ENCODE assay signal across 13 mouse cellular contexts in genomic region chr8:66910684-66911083, GRCm38 (mm10). TPM values are rescaled to one million over a fixed set of nuclear protein-coding genes. Genes with fewer than 3 reads are reported as not detected.
DNase-seq lines count a peak whose midpoint lies in the region; ATAC-seq and TF ChIP-seq lines count a peak whose summit lies in the region.
"Had no signal": no experiment of that assay in that cellular context is flagged by ENCODE, and none has a peak within 500 bp of the region (broad histone marks: within the 10 kb centered on the region; RNA-seq: fewer than 3 reads in every experiment).

No protein-coding gene starts in this region.

- H3K4me1 ChIP-seq in embryonic facial prominence, embryonic 14.5 days (ENCODE audit: control insufficient read depth, insufficient read depth, low read length) = no peaks in the 10 kb centered on the region
- no peaks in the 10 kb centered on the region for H3K4me1 ChIP-seq in embryonic facial prominence, embryonic 10.5 days
- no peaks in the 10 kb centered on the region for H3K4me1 ChIP-seq in hindbrain, embryonic 16.5 days (ENCODE audit: control insufficient read depth, insufficient read depth, low read depth, low read length)
- no peaks in the 10 kb centered on the region for H3K4me1 ChIP-seq in liver, embryonic 12.5 days
- H3K4me1 ChIP-seq: limb, embryonic 13.5 days; lung, embryonic 15.5 days; megakaryocyte, embryonic 14.5 days had no signal

- no peak overlapping the region for H3K9ac ChIP-seq in embryonic facial prominence, embryonic 14.5 days (ENCODE audit: low read depth, low read length)
- H3K9ac ChIP-seq in hindbrain, embryonic 16.5 days (ENCODE audit: low read depth, low read length) = no peak overlapping the region
- H3K9ac ChIP-seq in liver, embryonic 12.5 days = no peak overlapping the region
- H3K9ac ChIP-seq: limb, embryonic 13.5 days; lung, embryonic 15.5 days had no signal

- H3K4me3 ChIP-seq in embryonic facial prominence, embryonic 14.5 days (ENCODE audit: low read depth, low read length) = no peak overlapping the region
- H3K4me3 ChIP-seq in embryonic facial prominence, embryonic 10.5 days = no peak overlapping the region
- no peak overlapping the region for H3K4me3 ChIP-seq in layer of hippocampus, adult 2 months
- H3K4me3 ChIP-seq in hindbrain, embryonic 16.5 days (ENCODE audit: low read length) = no peak overlapping the region
- no peak overlapping the region for H3K4me3 ChIP-seq in liver, embryonic 12.5 days
- H3K4me3 ChIP-seq: limb, embryonic 13.5 days; lung, embryonic 15.5 days; megakaryocyte, embryonic 14.5 days had no signal

- TF ChIP-seq CTCF in layer of hippocampus, adult 2 months (conservative IDR thresholded peaks at IDR 0.05) = no peak

- no peaks in the 10 kb centered on the region for H3K36me3 ChIP-seq in embryonic facial prominence, embryonic 14.5 days (ENCODE audit: control insufficient read depth, insufficient read depth, low read length)
- H3K36me3 ChIP-seq in embryonic facial prominence, embryonic 10.5 days (replicated peaks) = no peaks in the 10 kb centered on the region
- no peaks in the 10 kb centered on the region for H3K36me3 ChIP-seq in hindbrain, embryonic 16.5 days (ENCODE audit: control insufficient read depth, insufficient read depth, low read length)
- H3K36me3 ChIP-seq in liver, embryonic 12.5 days = no peaks in the 10 kb centered on the region
- H3K36me3 ChIP-seq: limb, embryonic 13.5 days; lung, embryonic 15.5 days had no signal

- DNase-seq in embryonic facial prominence, embryonic 14.5 days (ENCODE audit: low spot score) = peak; percentile 47
- DNase-seq in embryonic facial prominence, embryonic 10.5 days (ENCODE audit: low spot score) = no peak
- no peak for DNase-seq in layer of hippocampus, adult 2 months (ENCODE audit: low spot score in 2 of 2)
- DNase-seq in layer of hippocampus, postnatal 36 days = no peak
- peak; percentile 17 for DNase-seq in telencephalon, adult 2 months (ENCODE audit: low read depth, low spot score)
- DNase-seq in testis, postnatal 14 days (ENCODE audit: low spot score) = no peak
- DNase-seq: cerebellum, adult 9-10 months; kidney, adult 9 months had no signal

- H3K27me3 ChIP-seq in embryonic facial prominence, embryonic 14.5 days (replicated peaks; ENCODE audit: control insufficient read depth, insufficient read depth, low read length) = no peaks in the 10 kb centered on the region
- H3K27me3 ChIP-seq in embryonic facial prominence, embryonic 10.5 days (replicated peaks; ENCODE audit: low read depth, poor library complexity, severe bottlenecking) = no peaks in the 10 kb centered on the region
- H3K27me3 ChIP-seq in hindbrain, embryonic 16.5 days (replicated peaks; ENCODE audit: control insufficient read depth, insufficient read depth, low read length) = no peaks in the 10 kb centered on the region
- no peaks in the 10 kb centered on the region for H3K27me3 ChIP-seq in liver, embryonic 12.5 days (replicated peaks)
- H3K27me3 ChIP-seq: limb, embryonic 13.5 days; lung, embryonic 15.5 days; megakaryocyte, embryonic 14.5 days had no signal

- H3K4me2 ChIP-seq in embryonic facial prominence, embryonic 14.5 days (ENCODE audit: low read depth, low read length) = no peak overlapping the region
- H3K4me2 ChIP-seq in hindbrain, embryonic 16.5 days (ENCODE audit: low read length) = 0 out of 2 replicates have a peak overlapping the region, but pooled peaks have one; percentile 22
- no peak overlapping the region for H3K4me2 ChIP-seq in liver, embryonic 12.5 days
- H3K4me2 ChIP-seq: limb, embryonic 13.5 days; lung, embryonic 15.5 days had no signal

- WGBS in embryonic facial prominence, embryonic 14.5 days = 21% methylated on average over 6 of the region's 6 CpGs
- WGBS in embryonic facial prominence, embryonic 10.5 days = 36% methylated on average over 6 of the region's 6 CpGs
- WGBS in hindbrain, embryonic 16.5 days = 18% methylated on average over 6 of the region's 6 CpGs
- WGBS in liver, embryonic 12.5 days (ENCODE audit: insufficient replicate concordance) = 38% methylated on average over 6 of the region's 6 CpGs

- H3K27ac ChIP-seq in embryonic facial prominence, embryonic 14.5 days (replicated peaks; ENCODE audit: low read depth, low read length) = no peak overlapping the region
- no peak overlapping the region for H3K27ac ChIP-seq in embryonic facial prominence, embryonic 10.5 days (replicated peaks)
- H3K27ac ChIP-seq in layer of hippocampus, adult 2 months = peak overlapping the region; percentile 48; the same call in 1 of the 2 replicates
- no peak overlapping the region for H3K27ac ChIP-seq in hindbrain, embryonic 16.5 days (ENCODE audit: low read depth, low read length)
- H3K27ac ChIP-seq in liver, embryonic 12.5 days = no peak overlapping the region
- H3K27ac ChIP-seq: limb, embryonic 13.5 days; lung, embryonic 15.5 days had no signal

- H3K9me3 ChIP-seq in embryonic facial prominence, embryonic 14.5 days (ENCODE audit: control insufficient read depth, low read length) = no peaks in the 10 kb centered on the region
- H3K9me3 ChIP-seq in embryonic facial prominence, embryonic 10.5 days = no peaks in the 10 kb centered on the region
- 0 out of 2 replicates have a peak, but pooled peaks cover 2% of the 10 kb centered on the region for H3K9me3 ChIP-seq in hindbrain, embryonic 16.5 days (ENCODE audit: control insufficient read depth, low read length)
- H3K9me3 ChIP-seq in liver, embryonic 12.5 days (replicated peaks) = no peaks in the 10 kb centered on the region
- H3K9me3 ChIP-seq: limb, embryonic 13.5 days; lung, embryonic 15.5 days; megakaryocyte, embryonic 14.5 days had no signal

- peak; percentile 72 for ATAC-seq in embryonic facial prominence, embryonic 14.5 days (ENCODE audit: low read depth)
- ATAC-seq in hindbrain, embryonic 16.5 days = peak; percentile 86
- no peak for ATAC-seq in liver, embryonic 12.5 days

RNA-seq across cellular contexts. Expression of gene Naf1, which starts 50.7 kb away (rescaled TPM):
- polyA plus RNA-seq in embryonic facial prominence, embryonic 14.5 days (2014; fragmentation: Nextera tagmentation; extraction: Ambion mirVana) = 3.7 and 4.4 TPM in 2 replicates
- polyA plus RNA-seq in embryonic facial prominence, embryonic 10.5 days (2016; fragmentation: Nextera tagmentation; extraction: Ambion mirVana) = 3.3 and 4.0 TPM in 2 replicates
- total RNA-seq in layer of hippocampus, adult 2 months (2021) = 10 to 100 TPM; 13.8 to 13.9 TPM
- 10 to 100 TPM; 13.5 to 14.6 TPM for total RNA-seq in layer of hippocampus, postnatal 36 days (2021)
- polyA plus RNA-seq in hindbrain, embryonic 16.5 days (2015; fragmentation: Nextera tagmentation; extraction: Ambion mirVana) = 1.7 and 2.1 TPM in 2 replicates
- 3.8 and 4.4 TPM in 2 replicates for polyA plus RNA-seq in liver, embryonic 12.5 days (2016; fragmentation: Nextera tagmentation; extraction: Ambion mirVana)

Comparison
In these comparisons a context has a peak if more than half of its experiments do, and no peak if none do; other contexts are left out.
1. DNase-seq: peak in embryonic facial prominence, embryonic 14.5 days (single experiment) and telencephalon, adult 2 months (single experiment); none in embryonic facial prominence, embryonic 10.5 days (single experiment), layer of hippocampus, adult 2 months (0 of 2), layer of hippocampus, postnatal 36 days (0 of 2) and testis, postnatal 14 days (single experiment).